Mouse (Mus musculus): Measurements from ENCODE around the gene Tmem216. TPM values are rescaled to one million over a fixed set of nuclear protein-coding genes. Genes with fewer than 3 reads are reported as not detected.

The Tmem216 gene
- polyA plus RNA-seq, 1 experiment from 2014 or later: 46.6 TPM

DNA sequence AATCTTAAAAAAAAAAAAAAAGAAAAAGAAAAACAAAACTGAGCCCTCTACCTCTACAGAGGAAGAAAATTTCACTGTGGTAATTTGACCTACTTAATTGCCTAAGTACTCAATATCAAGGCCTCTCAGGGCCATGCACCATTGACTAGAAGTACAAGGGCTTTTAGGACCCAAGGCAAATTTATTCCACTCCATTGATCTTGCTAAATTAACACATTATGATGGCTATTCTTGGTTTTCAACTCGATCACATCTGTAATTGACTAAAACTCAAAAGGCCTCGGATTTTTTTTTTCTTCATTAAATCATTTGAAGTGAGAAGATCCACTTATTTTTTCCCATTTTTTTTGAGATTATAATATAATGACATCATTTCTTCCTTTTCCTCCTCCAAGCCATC, 1.4 kb upstream of the Tmem216 start:
- Histone ChIP-seq H3K9me3 (ENCODE audit: control insufficient read depth, low read length) (no peaks in the 10 kb centered on the region), H3K4me2 (ENCODE audit: low read length) (no peak overlapping the region), H3K9ac (ENCODE audit: low read depth, low read length) (no peak overlapping the region), H3K36me3 (ENCODE audit: control insufficient read depth, insufficient read depth, low read length) (no peaks in the 10 kb centered on the region), H3K27me3 (replicated peaks; ENCODE audit: control insufficient read depth, insufficient read depth, low read length) (no peaks in the 10 kb centered on the region), H3K4me3 (ENCODE audit: low read length) (no peak overlapping the region), H3K4me1 (ENCODE audit: control insufficient read depth, insufficient read depth, low read depth, low read length) (peaks cover 12% of the 10 kb centered on the region), H3K27ac (ENCODE audit: low read depth, low read length) (no peak overlapping the region)
- no peak for ATAC-seq
- 68% methylated on average over 2 of the region's 2 CpGs for WGBS

DNA sequence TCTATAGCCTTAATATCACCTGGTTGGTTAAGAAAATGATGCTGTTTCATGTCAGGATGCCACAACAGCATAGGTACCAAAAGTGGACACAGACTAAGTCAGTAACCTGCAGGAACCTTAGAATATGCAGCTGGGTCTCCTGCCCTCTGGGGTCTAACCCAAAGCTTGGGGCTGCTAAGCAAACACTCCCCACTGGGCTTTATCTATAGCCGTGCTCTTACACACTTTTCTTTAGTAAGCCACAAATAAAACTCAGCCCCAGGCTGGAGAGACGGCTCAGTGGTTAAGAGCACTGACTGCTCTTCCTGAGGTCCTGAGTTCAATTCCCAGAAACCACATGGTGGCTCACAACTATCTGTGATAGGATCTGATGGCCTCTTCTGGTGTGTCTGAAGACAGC, 963 bp upstream of the Tmem216 start:
- WGBS: 62% methylated on average over 2 of the region's 2 CpGs
- no peak overlapping the region for H3K4me2 ChIP-seq (ENCODE audit: low read length)
- no peaks in the 10 kb centered on the region for H3K9me3 ChIP-seq (ENCODE audit: control insufficient read depth, low read length)
- no peaks in the 10 kb centered on the region for H3K27me3 ChIP-seq (replicated peaks; ENCODE audit: control insufficient read depth, insufficient read depth, low read length)
- H3K27ac ChIP-seq (ENCODE audit: low read depth, low read length): no peak overlapping the region
- ATAC-seq: no peak
- H3K9ac ChIP-seq (ENCODE audit: low read depth, low read length): no peak overlapping the region
- H3K36me3 ChIP-seq (ENCODE audit: control insufficient read depth, insufficient read depth, low read length): no peaks in the 10 kb centered on the region
- peaks cover 12% of the 10 kb centered on the region for H3K4me1 ChIP-seq (ENCODE audit: control insufficient read depth, insufficient read depth, low read depth, low read length)
- H3K4me3 ChIP-seq (ENCODE audit: low read length): no peak overlapping the region

DNA sequence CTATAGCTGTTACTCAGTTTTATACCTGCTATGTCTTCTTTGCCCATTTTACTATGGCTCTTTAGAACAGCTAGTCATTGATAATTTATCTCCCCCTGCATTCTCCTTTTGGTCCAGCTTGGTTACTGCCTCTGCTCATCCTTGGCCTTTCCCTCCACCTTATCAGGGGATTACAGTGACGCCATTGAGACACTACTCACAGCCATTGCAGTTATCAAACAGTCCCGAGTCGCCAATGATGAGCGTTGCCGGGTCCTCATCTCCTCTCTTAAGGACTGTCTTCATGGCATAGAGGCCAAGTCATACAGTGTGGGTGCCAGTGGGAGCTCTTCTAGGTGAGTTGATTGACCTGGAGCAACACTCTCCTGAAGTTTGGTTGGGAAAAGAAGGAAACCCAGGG, 16.6 kb downstream of the Tmem216 start:
- Histone ChIP-seq H3K36me3 (ENCODE audit: control insufficient read depth, insufficient read depth, low read length) (peaks cover 62% of the 10 kb centered on the region), H3K4me2 (ENCODE audit: low read length) (no peak overlapping the region), H3K9ac (ENCODE audit: low read depth, low read length) (no peak overlapping the region), H3K9me3 (ENCODE audit: control insufficient read depth, low read length) (no peaks in the 10 kb centered on the region), H3K4me3 (ENCODE audit: low read length) (no peak overlapping the region), H3K27me3 (replicated peaks; ENCODE audit: control insufficient read depth, insufficient read depth, low read length) (no peaks in the 10 kb centered on the region), H3K4me1 (ENCODE audit: control insufficient read depth, insufficient read depth, low read depth, low read length) (no peaks in the 10 kb centered on the region), H3K27ac (ENCODE audit: low read depth, low read length) (no peak overlapping the region)
- no peak for ATAC-seq
- WGBS: 94% methylated on average over 5 of the region's 5 CpGs

DNA sequence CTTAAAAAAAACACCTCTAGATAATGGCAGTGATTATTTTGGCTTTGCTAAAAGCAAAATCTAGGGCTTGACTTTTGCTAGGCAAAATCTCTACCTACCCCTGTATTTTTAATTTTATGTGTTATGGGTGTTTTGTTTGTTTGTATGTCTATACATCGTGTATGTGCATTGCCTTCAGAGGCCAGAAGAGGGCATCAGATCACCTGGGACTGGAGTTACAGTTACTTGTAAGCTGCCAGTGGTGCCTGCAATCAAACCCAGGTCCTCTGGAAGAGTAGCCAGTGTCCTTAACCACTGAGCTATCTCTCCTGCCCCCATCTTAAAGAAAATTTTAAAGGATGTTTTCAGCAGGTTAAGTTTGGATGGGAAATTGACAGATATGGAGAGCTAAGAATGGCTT, 26.0 kb downstream of the Tmem216 start:
- peaks cover 21% of the 10 kb centered on the region for H3K36me3 ChIP-seq (ENCODE audit: control insufficient read depth, insufficient read depth, low read length)
- WGBS: 100% methylated on average over 1 of the region's 1 CpGs
- no peaks in the 10 kb centered on the region for H3K27me3 ChIP-seq (replicated peaks; ENCODE audit: control insufficient read depth, insufficient read depth, low read length)
- no peak for ATAC-seq
- H3K9me3 ChIP-seq (ENCODE audit: control insufficient read depth, low read length): no peaks in the 10 kb centered on the region
- H3K9ac ChIP-seq (ENCODE audit: low read depth, low read length): no peak overlapping the region
- peaks cover 17% of the 10 kb centered on the region for H3K4me1 ChIP-seq (ENCODE audit: control insufficient read depth, insufficient read depth, low read depth, low read length)
- no peak overlapping the region for H3K4me2 ChIP-seq (ENCODE audit: low read length)
- H3K4me3 ChIP-seq (ENCODE audit: low read length): no peak overlapping the region
- H3K27ac ChIP-seq (ENCODE audit: low read depth, low read length): no peak overlapping the region

DNA sequence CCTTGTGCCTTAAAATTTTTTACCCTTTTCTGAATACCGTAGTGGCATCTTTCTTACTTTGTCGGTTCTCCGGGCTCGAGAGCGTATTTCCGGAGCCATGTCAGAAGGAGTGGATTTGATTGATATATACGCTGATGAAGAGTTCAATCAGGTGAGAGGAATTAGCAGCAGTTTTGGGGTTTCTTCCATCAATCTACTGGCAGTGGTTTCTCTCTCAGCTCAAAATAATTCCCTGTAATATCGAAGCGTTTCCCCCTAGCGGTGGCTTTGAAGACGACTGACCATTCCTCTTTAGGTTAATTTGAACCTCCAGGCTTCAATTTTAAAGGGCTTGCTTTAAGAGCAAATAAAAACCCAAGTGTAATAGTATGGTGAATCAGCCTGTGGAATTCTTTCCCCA, 30.1 kb downstream of the Tmem216 start, which contains the start of gene Sdhaf2:
Sdhaf2 (minus strand) TSS at position 233 of the 400 bp plus-strand sequence.
- Histone ChIP-seq H3K4me2 (ENCODE audit: low read length) (peak within 1 kb of the TSS; percentile 74), H3K4me3 (ENCODE audit: low read length) (peak within 1 kb of the TSS; percentile 100), H3K27ac (ENCODE audit: low read depth, low read length) (peak within 1 kb of the TSS; percentile 98), H3K9ac (ENCODE audit: low read depth, low read length) (peak within 1 kb of the TSS; percentile 99), H3K9me3 (ENCODE audit: control insufficient read depth, low read length) (no peaks in the 10 kb centered on the region), H3K36me3 (ENCODE audit: control insufficient read depth, insufficient read depth, low read length) (peaks cover 3% of the 10 kb centered on the region; the same call in 1 of the 2 replicates), H3K27me3 (replicated peaks; ENCODE audit: control insufficient read depth, insufficient read depth, low read length) (no peaks in the 10 kb centered on the region), H3K4me1 (ENCODE audit: control insufficient read depth, insufficient read depth, low read depth, low read length) (peaks cover 23% of the 10 kb centered on the region)
- ATAC-seq: peak; percentile 18
- WGBS: 1% methylated on average over 11 of the region's 11 CpGs

DNA sequence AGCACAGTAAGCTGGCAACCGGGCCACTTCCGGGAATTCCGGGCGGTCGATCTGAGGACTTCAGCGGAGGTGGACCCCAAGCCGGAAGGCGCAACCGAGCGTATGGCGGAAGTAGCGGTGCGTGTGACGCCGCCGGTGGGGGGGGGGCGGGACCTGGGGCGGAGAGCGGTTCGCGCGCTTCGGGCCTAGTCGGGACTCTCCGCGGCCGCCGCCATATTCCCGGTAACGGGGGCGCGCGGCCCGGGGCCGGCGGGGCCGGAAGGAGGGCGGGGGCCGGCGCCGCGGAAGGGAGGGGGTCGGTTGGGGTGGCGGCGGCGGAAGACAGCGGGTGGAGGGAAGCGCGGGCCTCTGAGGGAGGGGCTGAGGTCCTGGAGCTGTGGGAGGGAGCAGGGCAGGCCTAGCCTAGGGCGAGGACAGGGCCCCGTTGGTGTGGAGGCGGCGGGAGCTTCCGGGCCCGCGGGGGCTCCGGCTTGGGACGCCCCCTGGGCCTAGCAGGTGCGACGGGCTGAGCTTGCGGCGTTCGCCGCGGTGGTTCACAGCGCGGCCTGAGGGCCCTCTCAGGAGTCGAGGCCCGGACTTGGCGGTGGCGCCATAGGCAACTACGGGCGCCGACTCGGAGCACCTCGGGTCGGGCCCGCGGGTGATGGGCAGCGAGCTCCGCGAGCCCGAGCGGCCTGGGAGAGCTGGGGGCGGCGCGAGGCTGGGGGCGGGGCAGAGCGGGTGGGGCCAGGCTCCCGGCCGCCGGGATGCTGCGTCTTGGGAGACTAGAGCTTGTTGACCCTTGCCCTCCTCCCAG, 30.7 kb downstream of the Tmem216 start, which contains the start of gene Cpsf7:
Cpsf7 (plus strand) TSS at position 161 of the 796 bp plus-strand sequence.
- Histone ChIP-seq H3K27ac (ENCODE audit: low read depth, low read length) (peak within 1 kb of the TSS; percentile 98), H3K4me3 (ENCODE audit: low read length) (peak within 1 kb of the TSS; percentile 100), H3K4me2 (ENCODE audit: low read length) (peak within 1 kb of the TSS; percentile 74), H3K4me1 (ENCODE audit: control insufficient read depth, insufficient read depth, low read depth, low read length) (peaks cover 23% of the 10 kb centered on the region), H3K27me3 (replicated peaks; ENCODE audit: control insufficient read depth, insufficient read depth, low read length) (no peaks in the 10 kb centered on the region), H3K36me3 (ENCODE audit: control insufficient read depth, insufficient read depth, low read length) (peaks cover 3% of the 10 kb centered on the region; the same call in 1 of the 2 replicates), H3K9me3 (ENCODE audit: control insufficient read depth, low read length) (no peaks in the 10 kb centered on the region), H3K9ac (ENCODE audit: low read depth, low read length) (peak within 1 kb of the TSS; percentile 99)
- WGBS: under 1% methylated on average over 42 of the region's 93 CpGs
- peak; percentile 94 for ATAC-seq

DNA sequence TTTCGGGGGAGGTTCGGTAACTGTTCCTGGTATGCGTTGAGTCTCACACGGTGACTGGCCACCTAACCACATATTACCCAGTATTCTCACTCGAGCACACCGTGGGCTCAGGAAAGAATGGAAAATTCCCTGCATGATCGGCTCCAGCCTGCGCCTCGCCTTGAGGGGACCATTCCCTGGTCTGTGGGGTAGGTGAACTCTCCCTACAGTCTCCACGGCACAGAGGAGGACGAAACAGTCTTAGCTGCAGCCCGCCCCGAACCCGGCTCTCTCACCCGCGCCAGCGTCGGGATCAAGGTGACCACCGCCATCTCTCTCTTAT, 31.3 kb downstream of the Tmem216 start:
- H3K4me3 ChIP-seq (ENCODE audit: low read length): peak overlapping the region; percentile 100
- 2% methylated on average over 18 of the region's 19 CpGs for WGBS
- peaks cover 23% of the 10 kb centered on the region for H3K4me1 ChIP-seq (ENCODE audit: control insufficient read depth, insufficient read depth, low read depth, low read length)
- no peaks in the 10 kb centered on the region for H3K9me3 ChIP-seq (ENCODE audit: control insufficient read depth, low read length)
- ATAC-seq: no peak
- H3K27me3 ChIP-seq (replicated peaks; ENCODE audit: control insufficient read depth, insufficient read depth, low read length): no peaks in the 10 kb centered on the region
- H3K9ac ChIP-seq (ENCODE audit: low read depth, low read length): peak overlapping the region; percentile 99
- H3K36me3 ChIP-seq (ENCODE audit: control insufficient read depth, insufficient read depth, low read length): peaks cover 3% of the 10 kb centered on the region; the same call in 1 of the 2 replicates
- peak overlapping the region; percentile 98 for H3K27ac ChIP-seq (ENCODE audit: low read depth, low read length)
- peak overlapping the region; percentile 74 for H3K4me2 ChIP-seq (ENCODE audit: low read length)

DNA sequence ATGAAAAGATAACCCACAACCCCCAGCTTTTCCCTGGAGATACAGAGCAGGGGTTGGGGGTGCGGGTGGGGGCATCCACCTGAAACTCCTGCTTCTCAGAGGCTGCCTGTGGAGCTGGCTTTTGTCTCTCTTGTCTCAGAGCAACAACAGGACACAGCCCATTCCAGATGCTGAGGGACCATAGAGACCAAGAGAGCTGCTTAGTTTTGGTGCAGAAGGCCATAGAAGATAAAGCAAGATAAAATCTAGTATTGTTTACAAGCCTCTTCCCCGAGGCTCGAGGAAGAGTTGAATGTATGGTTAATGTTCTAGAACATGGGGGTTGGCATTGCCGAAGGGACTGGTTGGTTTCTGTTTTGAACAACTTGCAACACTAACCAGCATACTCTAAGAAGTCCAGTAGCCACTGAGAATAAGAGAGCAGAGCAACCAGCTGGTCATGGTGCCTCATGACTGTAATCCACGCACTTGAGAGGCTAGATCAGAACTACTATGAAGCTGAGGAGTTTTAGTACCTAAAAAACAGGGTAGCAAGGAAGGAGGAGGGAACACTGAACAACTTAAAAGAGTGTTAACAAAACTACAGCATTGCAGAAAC, 32.5 kb downstream of the Tmem216 start:
- H3K9ac ChIP-seq (ENCODE audit: low read depth, low read length): no peak overlapping the region
- no peak for ATAC-seq
- H3K9me3 ChIP-seq (ENCODE audit: control insufficient read depth, low read length): no peaks in the 10 kb centered on the region
- no peak overlapping the region for H3K27ac ChIP-seq (ENCODE audit: low read depth, low read length)
- no peak overlapping the region for H3K4me3 ChIP-seq (ENCODE audit: low read length)
- peaks cover 23% of the 10 kb centered on the region for H3K4me1 ChIP-seq (ENCODE audit: control insufficient read depth, insufficient read depth, low read depth, low read length)
- 91% methylated on average over 5 of the region's 5 CpGs for WGBS
- H3K27me3 ChIP-seq (replicated peaks; ENCODE audit: control insufficient read depth, insufficient read depth, low read length): no peaks in the 10 kb centered on the region
- H3K36me3 ChIP-seq (ENCODE audit: control insufficient read depth, insufficient read depth, low read length): peaks cover 3% of the 10 kb centered on the region; the same call in 1 of the 2 replicates
- no peak overlapping the region for H3K4me2 ChIP-seq (ENCODE audit: low read length)

DNA sequence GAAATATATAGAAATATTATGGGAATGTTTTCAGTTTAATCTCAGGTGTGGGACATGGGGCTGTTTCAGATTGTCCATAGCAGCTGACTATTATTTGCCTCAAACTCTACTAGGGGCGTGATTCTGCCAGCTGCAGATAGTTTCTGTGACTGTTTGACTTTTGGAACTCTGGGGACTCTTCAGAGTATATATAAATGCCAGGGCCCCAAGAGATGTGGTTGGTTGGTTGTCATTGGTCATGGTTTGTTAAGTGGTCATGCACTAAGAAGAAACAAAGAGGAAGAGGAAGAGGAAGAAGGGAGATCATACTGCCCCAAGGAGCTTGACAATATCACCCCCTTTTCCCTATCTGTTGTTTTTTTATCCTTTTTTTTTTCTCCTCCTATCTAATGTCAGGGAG, 34.1 kb downstream of the Tmem216 start:
- H3K4me2 ChIP-seq (ENCODE audit: low read length): no peak overlapping the region
- H3K4me1 ChIP-seq (ENCODE audit: control insufficient read depth, insufficient read depth, low read depth, low read length): peaks cover 14% of the 10 kb centered on the region
- H3K9me3 ChIP-seq (ENCODE audit: control insufficient read depth, low read length): no peaks in the 10 kb centered on the region
- no peak overlapping the region for H3K27ac ChIP-seq (ENCODE audit: low read depth, low read length)
- H3K4me3 ChIP-seq (ENCODE audit: low read length): no peak overlapping the region
- H3K9ac ChIP-seq (ENCODE audit: low read depth, low read length): no peak overlapping the region
- WGBS: 85% methylated on average over 1 of the region's 1 CpGs
- ATAC-seq: no peak
- 0 out of 2 replicates have a peak, but pooled peaks cover under 1% of the 10 kb centered on the region for H3K36me3 ChIP-seq (ENCODE audit: control insufficient read depth, insufficient read depth, low read length)
- no peaks in the 10 kb centered on the region for H3K27me3 ChIP-seq (replicated peaks; ENCODE audit: control insufficient read depth, insufficient read depth, low read length)

Data from hindbrain, embryonic 16.5 days (tissue).